Mouse (Mus musculus) midbrain, embryonic 13.5 days (tissue): ENCODE measurements around the gene Ubac2. TPM values are rescaled to one million over a fixed set of nuclear protein-coding genes. Genes with fewer than 3 reads are reported as not detected.

Source experiments
- ATAC-seq: fragments of 200-750 bp; cut with Nextera tagmentation; 2 replicates; pipeline ENCODE4 v1.8.0; 2017; ENCODE audit warnings: mild to moderate bottlenecking, moderate TSS enrichment, moderate library complexity
- H3K27ac ChIP-seq: fragments of 300-500 bp; sonication (generic); 2 replicates; pipeline ENCODE4 v1.5.1; 2015; ENCODE audit warnings: inconsistent platforms, mild to moderate bottlenecking, moderate library complexity
- H3K27me3 ChIP-seq: fragments of 300-500 bp; sonication (generic); 2 replicates; pipeline ENCODE4 v1.6.1; 2015; ENCODE audit warnings: mild to moderate bottlenecking, inconsistent platforms
- H3K36me3 ChIP-seq: fragments of 300-500 bp; sonication (generic); 2 replicates; pipeline ENCODE4 v1.6.1; 2015; ENCODE audit warnings: mild to moderate bottlenecking, inconsistent platforms
- H3K4me1 ChIP-seq: fragments of 300-500 bp; sonication (generic); replicated peaks from 2 replicates; pipeline ENCODE4 v1.6.1; 2015; ENCODE audit warnings: inconsistent platforms
- H3K4me2 ChIP-seq: fragments of 300-500 bp; sonication (generic); replicated peaks from 2 replicates; pipeline ENCODE4 v1.6.1; 2015; ENCODE audit warnings: moderate library complexity, mild to moderate bottlenecking, inconsistent platforms
- H3K4me3 ChIP-seq: fragments of 300-500 bp; sonication (generic); replicated peaks from 2 replicates; pipeline ENCODE4 v1.5.1; 2015; ENCODE audit warnings: mild to moderate bottlenecking, inconsistent platforms
- H3K9ac ChIP-seq: fragments of 300-500 bp; sonication (generic); replicated peaks from 2 replicates; pipeline ENCODE4 v1.6.1; 2015; ENCODE audit warnings: mild to moderate bottlenecking, inconsistent platforms
- H3K9me3 ChIP-seq: fragments of 300-500 bp; sonication (generic); 2 replicates; pipeline ENCODE4 v1.6.1; 2016; ENCODE audit warnings: mild to moderate bottlenecking, inconsistent platforms
- WGBS: fragments of 180-500 bp; shearing (Covaris S2); methylation state at CpG from one replicate; pipeline ENCODE4 v1.1.7; 2015; 5-methylcytosine and 5-hydroxymethylcytosine counted together
- polyA plus RNA-seq: library from polyadenylated mRNA; unstranded; fragments of >200 nt; fragmentation: Nextera tagmentation; extraction: Ambion mirVana; gene quantifications from 2 replicates; pipeline ENCODE4 v1.2.1, GENCODE M21; 2015

Gene Ubac2
- polyA plus RNA-seq, 1 experiment from 2014 or later = 51.2 TPM

GRCm38 (mm10) chr14:121938256-121939191 is 60.1 kb downstream of the Ubac2 start:
- WGBS = 96% methylated on average over 11 of the region's 11 CpGs
- H3K27ac ChIP-seq = no peak overlapping the region
- no peak overlapping the region for H3K9ac ChIP-seq

GRCm38 (mm10) chr14:121939582-121939981 is 61.2 kb downstream of the Ubac2 start:
- H3K27me3 ChIP-seq = no peaks in the 10 kb centered on the region
- no peak overlapping the region for H3K27ac ChIP-seq
- peaks cover 14% of the 10 kb centered on the region; the same call in 1 of the 2 replicates for H3K36me3 ChIP-seq
- no peaks in the 10 kb centered on the region for H3K4me1 ChIP-seq
- H3K9me3 ChIP-seq = peaks cover 10% of the 10 kb centered on the region; the same call in 1 of the 2 replicates
- no peak overlapping the region for H3K9ac ChIP-seq
- WGBS = 97% methylated on average over 3 of the region's 3 CpGs
- ATAC-seq = no peak
- H3K4me3 ChIP-seq = no peak overlapping the region
- no peak overlapping the region for H3K4me2 ChIP-seq

More at GRCm38 (mm10) chr14:121938256-121939191, 60.1 kb downstream of the Ubac2 start:
- Histone ChIP-seq H3K4me3 (no peak overlapping the region), H3K27me3 (no peaks in the 10 kb centered on the region), H3K36me3 (peaks cover 23% of the 10 kb centered on the region), H3K9me3 (peaks cover 10% of the 10 kb centered on the region; the same call in 1 of the 2 replicates), H3K4me2 (no peak overlapping the region), H3K4me1 (no peaks in the 10 kb centered on the region)
- no peak for ATAC-seq

- Histone ChIP-seq H3K4me1 (no peaks in the 10 kb centered on the region), H3K9ac (no peak overlapping the region), H3K27me3 (no peaks in the 10 kb centered on the region), H3K4me3 (no peak overlapping the region), H3K9me3 (peaks cover 5% of the 10 kb centered on the region; the same call in 1 of the 2 replicates), H3K27ac (no peak overlapping the region), H3K36me3 (no peaks in the 10 kb centered on the region), H3K4me2 (no peak overlapping the region)
- no peak for ATAC-seq
- 89% methylated on average over 5 of the region's 5 CpGs for WGBS
Observed at GRCm38 (mm10) chr14:121946131-121946530, 67.7 kb downstream of the Ubac2 start.

DNA sequence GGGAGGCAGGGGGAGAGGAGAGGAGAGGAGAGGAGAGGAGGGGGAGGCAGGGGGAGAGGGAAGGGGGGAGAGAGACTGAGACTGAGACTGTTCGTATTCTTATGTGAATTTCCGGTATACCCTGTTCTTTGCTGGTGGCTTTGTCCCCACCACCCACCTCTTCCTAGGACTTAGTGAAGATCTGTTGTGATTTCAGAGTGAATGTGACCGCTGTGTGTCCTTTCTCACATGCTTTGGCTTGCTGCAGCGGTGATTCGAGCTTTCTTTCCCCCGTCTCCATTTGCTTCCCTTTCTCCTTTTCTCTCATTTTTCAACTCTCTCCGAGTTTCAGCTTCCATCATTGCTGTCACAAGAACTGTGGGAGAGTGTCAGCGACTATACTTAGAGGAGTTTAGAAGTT is 68.3 kb downstream of the Ubac2 start:
- ATAC-seq = no peak
- Histone ChIP-seq H3K27me3 (no peaks in the 10 kb centered on the region), H3K4me2 (no peak overlapping the region), H3K9ac (no peak overlapping the region), H3K4me1 (no peaks in the 10 kb centered on the region), H3K36me3 (no peaks in the 10 kb centered on the region), H3K27ac (no peak overlapping the region), H3K4me3 (no peak overlapping the region), H3K9me3 (peaks cover 1% of the 10 kb centered on the region; the same call in 1 of the 2 replicates)
- WGBS = 83% methylated on average over 8 of the region's 8 CpGs

DNA sequence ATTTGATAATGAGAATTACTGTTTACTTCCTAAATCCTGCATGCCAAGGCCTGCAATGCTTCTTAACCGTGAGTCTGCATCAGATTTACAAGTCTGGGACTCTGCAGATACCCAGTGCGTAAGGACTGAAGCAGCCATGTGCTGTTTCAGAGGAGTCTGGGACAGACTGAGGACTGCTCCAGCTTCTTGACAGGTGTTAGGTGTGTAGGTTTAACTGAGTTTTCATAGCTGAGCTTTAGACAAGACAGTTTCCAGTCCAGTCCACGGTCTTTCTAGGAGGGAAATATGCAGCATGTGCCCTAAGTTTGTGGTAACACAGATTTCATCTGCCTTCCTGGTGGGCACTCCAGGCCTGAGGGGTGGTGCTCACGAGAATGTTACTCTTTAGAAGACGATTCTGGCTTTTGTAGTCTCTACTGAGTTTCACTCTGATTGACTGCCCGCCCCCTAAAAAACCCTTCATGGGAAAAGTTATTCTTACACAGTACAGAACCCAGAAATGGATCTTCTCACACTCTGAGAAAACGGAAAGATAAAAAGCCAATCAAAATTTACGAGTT is 68.9 kb downstream of the Ubac2 start:
- 83% methylated on average over 8 of the region's 8 CpGs for WGBS
- no peak overlapping the region for H3K4me3 ChIP-seq
- H3K9me3 ChIP-seq = no peaks in the 10 kb centered on the region; the same call in 1 of the 2 replicates
- no peaks in the 10 kb centered on the region for H3K4me1 ChIP-seq
- H3K4me2 ChIP-seq = no peak overlapping the region
- no peaks in the 10 kb centered on the region for H3K36me3 ChIP-seq
- ATAC-seq = no peak
- H3K27ac ChIP-seq = no peak overlapping the region
- H3K9ac ChIP-seq = no peak overlapping the region
- no peaks in the 10 kb centered on the region for H3K27me3 ChIP-seq

- Histone ChIP-seq H3K4me2 (no peak overlapping the region), H3K27me3 (no peaks in the 10 kb centered on the region), H3K36me3 (no peaks in the 10 kb centered on the region), H3K4me3 (no peak overlapping the region), H3K4me1 (no peaks in the 10 kb centered on the region), H3K9ac (no peak overlapping the region), H3K27ac (no peak overlapping the region), H3K9me3 (no peaks in the 10 kb centered on the region; the same call in 1 of the 2 replicates)
- no peak for ATAC-seq
- WGBS = 93% methylated on average over 3 of the region's 3 CpGs
Observed at GRCm38 (mm10) chr14:121947966-121948365, 69.5 kb downstream of the Ubac2 start.

GRCm38 (mm10) chr14:121949436-121949835 is 71.0 kb downstream of the Ubac2 start:
- Histone ChIP-seq H3K27me3 (no peaks in the 10 kb centered on the region), H3K36me3 (peaks cover 5% of the 10 kb centered on the region; the same call in 1 of the 2 replicates), H3K9ac (no peak overlapping the region), H3K9me3 (no peaks in the 10 kb centered on the region), H3K4me3 (no peak overlapping the region), H3K4me1 (no peaks in the 10 kb centered on the region), H3K4me2 (no peak overlapping the region), H3K27ac (no peak overlapping the region)
- ATAC-seq = no peak
- WGBS = 95% methylated on average over 3 of the region's 3 CpGs

- 96% methylated on average over 5 of the region's 5 CpGs for WGBS
- Histone ChIP-seq H3K4me2 (no peak overlapping the region), H3K4me1 (no peaks in the 10 kb centered on the region), H3K9ac (no peak overlapping the region), H3K27me3 (no peaks in the 10 kb centered on the region), H3K27ac (no peak overlapping the region), H3K36me3 (peaks cover 7% of the 10 kb centered on the region; the same call in 1 of the 2 replicates), H3K9me3 (no peaks in the 10 kb centered on the region), H3K4me3 (no peak overlapping the region)
- no peak for ATAC-seq
Observed at GRCm38 (mm10) chr14:121949897-121950296, 71.5 kb downstream of the Ubac2 start.

DNA sequence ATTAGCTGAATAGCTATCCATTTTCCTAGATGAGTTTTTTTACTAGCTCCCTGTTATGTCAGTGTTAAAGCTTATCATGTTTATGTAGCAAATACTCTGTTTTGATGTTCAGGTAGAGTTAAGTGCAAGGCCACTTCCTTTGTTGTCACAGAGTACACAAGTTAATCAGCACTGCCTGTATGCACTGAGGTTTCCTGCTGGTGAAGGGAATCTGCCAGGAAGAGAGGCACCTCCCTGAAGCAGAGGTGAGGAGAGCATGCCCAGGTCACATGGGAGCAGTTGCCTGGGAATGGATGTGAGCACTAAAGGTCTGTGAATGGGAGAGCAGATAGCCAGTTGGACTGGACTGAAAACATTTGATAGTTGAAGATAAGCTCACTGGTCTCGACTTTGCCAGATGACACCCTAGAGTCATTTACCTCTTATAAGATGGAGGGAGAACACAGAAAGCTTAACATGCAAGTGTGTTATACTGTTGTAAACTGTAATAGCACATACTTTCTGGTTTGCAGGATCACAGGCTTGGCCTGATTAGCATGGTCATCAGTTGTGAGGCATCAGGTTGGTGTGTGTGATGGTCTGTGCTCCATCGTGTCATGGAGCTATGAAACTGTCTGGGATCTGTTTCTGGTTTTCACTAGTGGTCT is 73.1 kb downstream of the Ubac2 start:
- no peak for ATAC-seq
- H3K36me3 ChIP-seq = peaks cover 7% of the 10 kb centered on the region; the same call in 1 of the 2 replicates
- no peak overlapping the region for H3K9ac ChIP-seq
- no peaks in the 10 kb centered on the region for H3K4me1 ChIP-seq
- no peak overlapping the region for H3K27ac ChIP-seq
- no peak overlapping the region for H3K4me2 ChIP-seq
- 96% methylated on average over 2 of the region's 2 CpGs for WGBS
- no peak overlapping the region for H3K4me3 ChIP-seq
- H3K27me3 ChIP-seq = no peaks in the 10 kb centered on the region
- no peaks in the 10 kb centered on the region for H3K9me3 ChIP-seq

DNA sequence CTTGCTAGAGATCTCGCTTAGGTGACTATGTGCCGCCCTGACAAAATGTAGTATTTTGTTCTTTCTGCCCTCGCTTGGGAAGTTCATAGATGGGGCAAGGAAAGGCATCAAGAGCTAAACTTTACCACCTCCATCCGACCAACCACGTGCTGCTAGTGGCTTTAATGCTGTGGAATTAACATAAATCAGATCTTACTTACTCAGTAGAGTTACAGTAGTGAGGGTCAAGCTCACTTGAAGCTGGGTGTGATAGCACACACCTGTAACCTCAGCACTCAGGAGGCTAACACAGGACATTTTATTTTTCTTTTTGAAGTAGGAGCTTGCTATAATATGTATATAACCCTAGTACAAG is 73.6 kb downstream of the Ubac2 start:
- H3K36me3 ChIP-seq = peaks cover 7% of the 10 kb centered on the region; the same call in 1 of the 2 replicates
- H3K4me3 ChIP-seq = no peak overlapping the region
- 93% methylated on average over 5 of the region's 5 CpGs for WGBS
- H3K4me1 ChIP-seq = no peaks in the 10 kb centered on the region
- no peaks in the 10 kb centered on the region for H3K9me3 ChIP-seq
- no peaks in the 10 kb centered on the region for H3K27me3 ChIP-seq
- ATAC-seq = no peak
- H3K27ac ChIP-seq = no peak overlapping the region
- H3K9ac ChIP-seq = no peak overlapping the region
- H3K4me2 ChIP-seq = no peak overlapping the region

- H3K27ac ChIP-seq = no peak overlapping the region
- H3K36me3 ChIP-seq = peaks cover 7% of the 10 kb centered on the region; the same call in 1 of the 2 replicates
- H3K4me3 ChIP-seq = no peak overlapping the region
- H3K9me3 ChIP-seq = no peaks in the 10 kb centered on the region
- no peaks in the 10 kb centered on the region for H3K27me3 ChIP-seq
- 92% methylated on average over 11 of the region's 11 CpGs for WGBS
- H3K9ac ChIP-seq = no peak overlapping the region
- no peaks in the 10 kb centered on the region for H3K4me1 ChIP-seq
- no peak for ATAC-seq
- no peak overlapping the region for H3K4me2 ChIP-seq
Observed at GRCm38 (mm10) chr14:121954129-121954528, 75.7 kb downstream of the Ubac2 start.

DNA sequence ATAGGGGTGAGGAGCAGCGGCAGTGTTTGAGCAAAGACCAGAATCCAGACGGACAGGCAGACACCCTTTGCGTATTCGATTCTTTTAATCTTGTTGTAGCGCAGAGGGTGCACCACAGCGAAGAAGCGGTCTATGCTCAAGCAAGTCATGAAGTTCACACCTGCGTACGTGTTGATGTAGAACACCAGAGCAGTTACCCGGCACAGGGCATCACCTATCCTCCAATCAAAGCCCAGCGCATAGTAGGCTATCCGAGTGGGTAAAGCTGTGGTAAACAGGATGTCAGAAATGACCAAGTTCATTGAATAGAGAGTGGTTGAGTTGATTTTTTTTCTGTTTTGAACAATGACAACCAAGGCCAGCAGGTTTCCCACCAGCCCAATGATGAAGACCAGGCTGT is 76.2 kb downstream of the Ubac2 start:
- Histone ChIP-seq H3K9me3 (no peaks in the 10 kb centered on the region), H3K27me3 (no peaks in the 10 kb centered on the region), H3K9ac (no peak overlapping the region), H3K27ac (no peak overlapping the region), H3K36me3 (peaks cover 7% of the 10 kb centered on the region; the same call in 1 of the 2 replicates), H3K4me2 (no peak overlapping the region), H3K4me3 (no peak overlapping the region), H3K4me1 (no peaks in the 10 kb centered on the region)
- WGBS = 96% methylated on average over 12 of the region's 12 CpGs
- ATAC-seq = no peak
